Mouse (Mus musculus): ENCODE measurements at regions not wholly inside any gene's neighbourhood (a gene's known extent, or its start where the extent isn't known, plus 50 kb on each side); places are given as distances from the start of the nearest gene placed in this dataset.
"Not testable (repeated sequence)": the region's sequence is repeated elsewhere in the genome, so short reads cannot be mapped to it uniquely, and the experiment has no call there.

GRCm38 (mm10) chr13:4825749-4826148 lies 216.8 kb upstream of the Akr1e1 start:
- not testable (repeated sequence) for TF ChIP-seq CTCF (conservative IDR thresholded peaks at IDR 0.05 in 1 of 2, IDR thresholded peaks at IDR 0.05 in 1 of 2; ENCODE audit: low read depth in 2 of 2, low read length in 2 of 2); GABPA (IDR thresholded peaks at IDR 0.05; ENCODE audit: insufficient replicate concordance, low read depth, low read length); BHLHE40 (IDR thresholded peaks at IDR 0.05; ENCODE audit: low read depth, low read length); POLR2A (IDR thresholded peaks at IDR 0.05; ENCODE audit: low read depth, low read length); CHD2 (IDR thresholded peaks at IDR 0.05; ENCODE audit: low read length); ZKSCAN1 (IDR thresholded peaks at IDR 0.05; ENCODE audit: borderline replicate concordance, low read depth, low read length)
